Mouse (Mus musculus): ENCODE measurements around the gene C9. TPM values are rescaled to one million over a fixed set of nuclear protein-coding genes. Genes with fewer than 3 reads are reported as not detected.

The C9 gene
- polyA plus RNA-seq, 1 experiment from 2014 or later = not detected

DNA sequence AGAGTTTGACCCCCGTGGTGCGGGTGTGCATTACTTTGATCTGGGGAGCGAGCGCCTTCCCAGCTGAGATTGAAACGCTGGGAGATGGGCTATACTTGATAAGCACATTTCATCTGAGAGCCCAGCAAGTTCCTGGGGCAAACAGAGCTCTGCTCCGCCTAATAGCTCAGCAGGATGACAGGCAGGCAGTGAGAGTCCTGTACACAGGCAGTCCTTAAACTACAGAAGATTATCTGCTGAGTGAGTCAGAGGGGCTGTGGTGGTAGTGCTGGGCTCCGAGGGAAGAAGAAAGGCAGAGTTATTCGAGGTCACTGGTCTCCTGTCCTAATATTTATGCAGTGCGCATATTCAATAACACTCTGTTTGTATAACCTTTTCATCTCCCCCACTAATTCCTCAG lies 3.8 kb downstream of the C9 start:
- H3K4me3 ChIP-seq (replicated peaks; ENCODE audit: low read depth, low read length) = no peak overlapping the region
- peak; percentile 57 for DNase-seq
- H3K4me2 ChIP-seq (ENCODE audit: low read length) = no peak overlapping the region; the same call in 1 of the 2 replicates
- H3K9ac ChIP-seq (replicated peaks; ENCODE audit: low read length) = no peak overlapping the region
- no peaks in the 10 kb centered on the region for H3K9me3 ChIP-seq (ENCODE audit: control insufficient read depth, low read length)
- WGBS = 35% methylated on average over 9 of the region's 9 CpGs
- no peaks in the 10 kb centered on the region for H3K27me3 ChIP-seq (ENCODE audit: control insufficient read depth, insufficient read depth, low read length)
- H3K27ac ChIP-seq (replicated peaks; ENCODE audit: low read depth, low read length) = no peak overlapping the region
- 0 out of 2 replicates have a peak, but pooled peaks cover 5% of the 10 kb centered on the region for H3K4me1 ChIP-seq (ENCODE audit: control insufficient read depth, insufficient read depth, low read length)
- ATAC-seq (ENCODE audit: low FRiP score, low TSS enrichment) = peak; percentile 27; the same call in 1 of the 2 replicates
- H3K36me3 ChIP-seq (ENCODE audit: control insufficient read depth, insufficient read depth, low read length) = no peaks in the 10 kb centered on the region

DNA sequence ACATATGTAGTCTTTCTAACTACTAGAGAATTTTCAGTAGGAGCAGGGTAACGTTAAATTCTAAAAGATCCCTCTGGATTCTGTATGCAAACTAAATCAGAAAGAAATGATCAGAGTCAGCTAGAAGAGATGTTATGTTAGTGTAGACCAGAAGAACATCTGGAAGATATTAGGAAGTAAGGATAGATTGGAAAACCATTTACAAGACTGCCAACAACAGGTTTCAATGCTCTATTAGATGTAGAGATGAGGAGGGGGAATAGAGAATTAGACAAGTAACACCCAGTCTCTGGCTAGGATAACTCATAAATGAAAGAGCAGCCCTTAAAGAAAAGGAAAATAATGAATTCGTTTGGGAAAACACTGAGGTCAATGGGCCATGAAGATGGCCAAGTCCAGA lies 9.3 kb downstream of the C9 start:
- Histone ChIP-seq H3K9ac (replicated peaks; ENCODE audit: low read length) (no peak overlapping the region), H3K36me3 (ENCODE audit: control insufficient read depth, insufficient read depth, low read length) (no peaks in the 10 kb centered on the region), H3K4me1 (ENCODE audit: control insufficient read depth, insufficient read depth, low read length) (no peaks in the 10 kb centered on the region), H3K9me3 (ENCODE audit: control insufficient read depth, low read length) (no peaks in the 10 kb centered on the region), H3K4me3 (replicated peaks; ENCODE audit: low read depth, low read length) (no peak overlapping the region), H3K27me3 (ENCODE audit: control insufficient read depth, insufficient read depth, low read length) (no peaks in the 10 kb centered on the region), H3K4me2 (ENCODE audit: low read length) (no peak overlapping the region), H3K27ac (replicated peaks; ENCODE audit: low read depth, low read length) (no peak overlapping the region)
- 81% methylated on average over 2 of the region's 2 CpGs for WGBS
- ATAC-seq (ENCODE audit: low FRiP score, low TSS enrichment) (no peak), DNase-seq (no peak)

DNA sequence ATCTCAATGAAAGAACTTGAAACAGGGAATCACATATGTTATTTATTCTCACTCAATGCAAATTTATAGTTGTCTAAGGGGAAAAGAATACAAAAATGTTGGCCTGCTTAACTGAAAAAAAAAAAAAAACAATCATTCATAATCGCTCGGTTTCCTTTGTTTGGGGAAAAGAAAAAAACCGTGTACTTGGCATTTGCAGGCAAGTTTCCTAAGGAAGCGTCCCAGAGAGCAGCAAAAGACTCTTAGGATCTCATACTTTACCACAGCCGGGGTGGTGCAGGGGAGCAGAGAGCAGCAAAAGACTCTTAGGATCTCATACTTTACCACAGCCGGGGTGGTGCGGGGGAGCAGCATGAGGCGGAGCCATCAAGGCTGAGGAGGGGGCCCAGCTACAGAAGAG lies 16.3 kb downstream of the C9 start:
- 67% methylated on average over 8 of the region's 8 CpGs for WGBS
- Histone ChIP-seq H3K4me2 (ENCODE audit: low read length) (no peak overlapping the region), H3K4me3 (replicated peaks; ENCODE audit: low read depth, low read length) (no peak overlapping the region), H3K9ac (replicated peaks; ENCODE audit: low read length) (no peak overlapping the region), H3K9me3 (ENCODE audit: control insufficient read depth, low read length) (no peaks in the 10 kb centered on the region), H3K4me1 (ENCODE audit: control insufficient read depth, insufficient read depth, low read length) (no peaks in the 10 kb centered on the region), H3K27me3 (ENCODE audit: control insufficient read depth, insufficient read depth, low read length) (no peaks in the 10 kb centered on the region), H3K36me3 (ENCODE audit: control insufficient read depth, insufficient read depth, low read length) (no peaks in the 10 kb centered on the region), H3K27ac (replicated peaks; ENCODE audit: low read depth, low read length) (no peak overlapping the region)
- DNase-seq (no peak), ATAC-seq (ENCODE audit: low FRiP score, low TSS enrichment) (no peak)

DNA sequence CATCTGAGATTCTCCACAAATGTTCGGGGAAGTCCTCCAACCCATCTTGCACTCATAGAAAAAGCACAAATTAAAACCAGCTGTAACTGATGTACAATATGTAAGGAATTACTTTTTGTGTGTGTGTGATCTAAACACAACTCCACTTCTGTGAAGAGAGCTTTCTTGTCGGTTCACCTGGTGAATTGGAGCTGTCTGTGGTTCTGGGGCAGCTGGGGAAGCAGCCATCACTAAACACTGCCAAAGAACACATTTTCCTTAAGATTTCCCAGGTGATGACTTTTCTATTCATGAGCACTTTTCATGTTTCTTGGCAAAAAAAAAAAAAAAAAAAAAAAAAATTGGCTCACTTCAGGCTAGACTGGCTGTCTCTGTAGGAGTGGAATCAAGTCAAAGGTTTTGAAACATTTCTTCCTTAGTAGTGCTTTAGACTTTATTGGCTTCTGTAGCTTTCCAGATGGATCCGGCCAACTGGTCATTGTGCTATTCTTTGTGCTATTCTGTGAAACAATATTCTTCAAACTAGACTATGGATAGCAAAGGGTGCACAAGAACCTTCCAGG lies 18.3 kb downstream of the C9 start:
- Histone ChIP-seq H3K27ac (replicated peaks; ENCODE audit: low read depth, low read length) (no peak overlapping the region), H3K27me3 (ENCODE audit: control insufficient read depth, insufficient read depth, low read length) (no peaks in the 10 kb centered on the region), H3K4me2 (ENCODE audit: low read length) (no peak overlapping the region), H3K4me1 (ENCODE audit: control insufficient read depth, insufficient read depth, low read length) (no peaks in the 10 kb centered on the region), H3K36me3 (ENCODE audit: control insufficient read depth, insufficient read depth, low read length) (no peaks in the 10 kb centered on the region), H3K9ac (replicated peaks; ENCODE audit: low read length) (no peak overlapping the region), H3K9me3 (ENCODE audit: control insufficient read depth, low read length) (no peaks in the 10 kb centered on the region), H3K4me3 (replicated peaks; ENCODE audit: low read depth, low read length) (no peak overlapping the region)
- DNase-seq (no peak), ATAC-seq (ENCODE audit: low FRiP score, low TSS enrichment) (no peak)
- whole genome bisulfite sequencing = 88% methylated on average over 3 of the region's 3 CpGs

DNA sequence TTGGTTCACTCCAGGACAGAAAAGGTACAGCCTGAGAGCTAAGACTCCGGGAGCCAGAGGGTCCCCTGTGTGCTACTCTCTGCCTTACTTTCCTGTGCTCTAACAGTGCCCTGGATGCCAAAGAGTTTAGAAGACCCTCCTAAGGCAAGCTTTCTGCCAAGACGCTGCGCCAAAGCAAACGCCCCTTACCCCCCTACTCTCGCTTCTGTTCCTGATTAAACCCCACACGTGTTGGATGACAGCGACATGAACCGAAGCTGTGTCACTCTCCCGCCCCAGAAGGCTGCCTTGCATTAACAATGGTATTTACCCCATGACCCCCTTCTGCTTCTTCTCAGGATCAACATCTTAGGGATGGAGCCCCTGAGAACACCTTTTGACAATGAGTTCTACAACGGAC lies 21.9 kb downstream of the C9 start:
- no peak for ATAC-seq (ENCODE audit: low FRiP score, low TSS enrichment)
- no peaks in the 10 kb centered on the region for H3K4me1 ChIP-seq (ENCODE audit: control insufficient read depth, insufficient read depth, low read length)
- no peaks in the 10 kb centered on the region for H3K36me3 ChIP-seq (ENCODE audit: control insufficient read depth, insufficient read depth, low read length)
- no peaks in the 10 kb centered on the region for H3K27me3 ChIP-seq (ENCODE audit: control insufficient read depth, insufficient read depth, low read length)
- no peak overlapping the region for H3K27ac ChIP-seq (replicated peaks; ENCODE audit: low read depth, low read length)
- H3K9me3 ChIP-seq (ENCODE audit: control insufficient read depth, low read length) = no peaks in the 10 kb centered on the region
- H3K4me3 ChIP-seq (replicated peaks; ENCODE audit: low read depth, low read length) = no peak overlapping the region
- 87% methylated on average over 10 of the region's 10 CpGs for WGBS
- no peak for DNase-seq
- no peak overlapping the region for H3K4me2 ChIP-seq (ENCODE audit: low read length)
- H3K9ac ChIP-seq (replicated peaks; ENCODE audit: low read length) = no peak overlapping the region

GRCm38 (mm10) chr15:6468845-6469244 lies 23.7 kb downstream of the C9 start:
- Histone ChIP-seq H3K9ac (replicated peaks; ENCODE audit: low read length) (no peak overlapping the region), H3K4me1 (ENCODE audit: control insufficient read depth, insufficient read depth, low read length) (no peaks in the 10 kb centered on the region), H3K36me3 (ENCODE audit: control insufficient read depth, insufficient read depth, low read length) (no peaks in the 10 kb centered on the region), H3K4me3 (replicated peaks; ENCODE audit: low read depth, low read length) (no peak overlapping the region), H3K27me3 (ENCODE audit: control insufficient read depth, insufficient read depth, low read length) (no peaks in the 10 kb centered on the region), H3K4me2 (ENCODE audit: low read length) (no peak overlapping the region), H3K9me3 (ENCODE audit: control insufficient read depth, low read length) (no peaks in the 10 kb centered on the region), H3K27ac (replicated peaks; ENCODE audit: low read depth, low read length) (no peak overlapping the region)
- WGBS = 100% methylated on average over 1 of the region's 1 CpGs
- DNase-seq = no peak
- no peak for ATAC-seq (ENCODE audit: low FRiP score, low TSS enrichment)

GRCm38 (mm10) chr15:6469384-6469783 lies 24.3 kb downstream of the C9 start:
- Histone ChIP-seq H3K9ac (replicated peaks; ENCODE audit: low read length) (no peak overlapping the region), H3K27me3 (ENCODE audit: control insufficient read depth, insufficient read depth, low read length) (no peaks in the 10 kb centered on the region), H3K27ac (replicated peaks; ENCODE audit: low read depth, low read length) (no peak overlapping the region), H3K4me2 (ENCODE audit: low read length) (no peak overlapping the region), H3K9me3 (ENCODE audit: control insufficient read depth, low read length) (no peaks in the 10 kb centered on the region), H3K36me3 (ENCODE audit: control insufficient read depth, insufficient read depth, low read length) (no peaks in the 10 kb centered on the region), H3K4me1 (ENCODE audit: control insufficient read depth, insufficient read depth, low read length) (no peaks in the 10 kb centered on the region), H3K4me3 (replicated peaks; ENCODE audit: low read depth, low read length) (no peak overlapping the region)
- 91% methylated on average over 3 of the region's 3 CpGs for WGBS
- DNase-seq = no peak
- ATAC-seq (ENCODE audit: low FRiP score, low TSS enrichment) = no peak

- Histone ChIP-seq H3K36me3 (ENCODE audit: control insufficient read depth, insufficient read depth, low read length) (no peaks in the 10 kb centered on the region), H3K4me2 (ENCODE audit: low read length) (no peak overlapping the region)
- WGBS = 85% methylated on average over 3 of the region's 3 CpGs
These were observed 38.4 kb downstream of the C9 start for GRCm38 (mm10) chr15:6483561-6483960.

DNA sequence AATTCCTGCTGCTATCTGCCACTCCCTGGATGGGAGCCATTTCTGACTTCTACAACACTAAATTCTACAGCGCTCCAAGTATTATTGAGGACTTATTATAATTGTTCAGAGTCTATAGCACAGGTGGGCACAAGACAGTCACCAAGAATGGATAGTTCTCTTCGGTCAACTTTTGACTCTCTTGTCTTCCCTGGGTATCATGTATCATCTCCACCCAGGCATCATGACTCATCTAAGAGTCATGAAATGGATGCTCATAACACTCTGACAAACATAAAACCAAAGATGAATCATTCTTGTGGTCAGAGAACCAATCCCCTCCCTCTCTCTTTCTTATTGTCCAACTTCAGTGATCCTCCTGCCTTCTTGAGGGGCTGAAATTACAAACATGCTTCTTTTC lies 47.3 kb downstream of the C9 start:
- H3K4me3 ChIP-seq (replicated peaks; ENCODE audit: low read depth, low read length) = no peak overlapping the region
- whole genome bisulfite sequencing = 99% methylated on average over 2 of the region's 2 CpGs
- no peak overlapping the region for H3K4me2 ChIP-seq (ENCODE audit: low read length)
- H3K9me3 ChIP-seq (ENCODE audit: control insufficient read depth, low read length) = no peaks in the 10 kb centered on the region
- no peak overlapping the region for H3K9ac ChIP-seq (replicated peaks; ENCODE audit: low read length)
- H3K36me3 ChIP-seq (ENCODE audit: control insufficient read depth, insufficient read depth, low read length) = no peaks in the 10 kb centered on the region
- H3K27ac ChIP-seq (replicated peaks; ENCODE audit: low read depth, low read length) = no peak overlapping the region
- ATAC-seq (ENCODE audit: low FRiP score, low TSS enrichment) (no peak), DNase-seq (no peak)
- H3K27me3 ChIP-seq (ENCODE audit: control insufficient read depth, insufficient read depth, low read length) = no peaks in the 10 kb centered on the region
- no peaks in the 10 kb centered on the region for H3K4me1 ChIP-seq (ENCODE audit: control insufficient read depth, insufficient read depth, low read length)

More at GRCm38 (mm10) chr15:6483561-6483960, 38.4 kb downstream of the C9 start:
- Histone ChIP-seq H3K4me1 (ENCODE audit: control insufficient read depth, insufficient read depth, low read length) (no peaks in the 10 kb centered on the region), H3K4me3 (replicated peaks; ENCODE audit: low read depth, low read length) (no peak overlapping the region), H3K9me3 (ENCODE audit: control insufficient read depth, low read length) (no peaks in the 10 kb centered on the region), H3K27me3 (ENCODE audit: control insufficient read depth, insufficient read depth, low read length) (no peaks in the 10 kb centered on the region), H3K27ac (replicated peaks; ENCODE audit: low read depth, low read length) (no peak overlapping the region), H3K9ac (replicated peaks; ENCODE audit: low read length) (no peak overlapping the region)
- DNase-seq (no peak), ATAC-seq (ENCODE audit: low FRiP score, low TSS enrichment) (no peak)
